9 mouse cellular contexts compared by ENCODE assay signal in the genomic region with DNA sequence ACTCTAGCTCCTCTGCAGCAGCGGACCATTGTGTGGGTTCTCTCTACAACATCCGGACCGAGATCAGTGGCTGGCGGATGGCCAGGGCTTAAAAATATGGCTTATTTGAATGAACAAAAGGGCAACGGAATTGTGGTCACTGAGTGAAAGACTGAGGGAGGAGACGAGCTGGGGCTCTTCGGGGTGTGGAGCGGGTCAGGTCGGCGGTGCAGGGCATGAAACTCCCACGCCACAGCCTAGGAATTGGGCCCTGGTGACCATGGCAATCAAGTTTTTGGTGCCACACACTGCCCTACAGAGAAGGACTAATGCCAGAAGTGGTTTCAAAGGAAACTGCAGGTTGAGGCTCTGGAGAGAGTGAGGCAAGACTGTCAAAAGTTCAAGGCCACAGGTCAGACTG. TPM values are rescaled to one million over a fixed set of nuclear protein-coding genes. Genes with fewer than 3 reads are reported as not detected.
A peak's percentile ranks its signal among the peaks of the same experiment; 100 is the strongest.
DNase-seq lines count a peak whose midpoint lies in the region.
"Had no signal": no experiment of that assay in that cellular context is flagged by ENCODE, and none has a peak within 500 bp of the region (broad histone marks: within the 10 kb centered on the region; RNA-seq: fewer than 3 reads in every experiment).

No protein-coding gene starts in this region.

- peak; percentile 46 for DNase-seq in gastrocnemius, postnatal 14 days
- DNase-seq in gastrocnemius, postnatal 25 days = no peak
- peak; percentile 60 for DNase-seq in right cerebral cortex, postnatal 4 days
- no peak for DNase-seq in right cerebral cortex, adult 2 months (ENCODE audit: low spot score in 2 of 2)
- peak; percentile 78 for DNase-seq in kidney, adult 9 months
- DNase-seq in natural killer cell, adult 2 months (ENCODE audit: low spot score in 2 of 2) = peak; percentile 26 to 40
- DNase-seq in cerebellum, postnatal 36 days = no peak
- DNase-seq in thymus, postnatal 10 days (ENCODE audit: low spot score in 2 of 2) = no peak

- intact Hi-C loops in gastrocnemius, postnatal 14 days (cut with DNase I; ENCODE audit: low total_unique reads) = no loop called here

RNA-seq across cellular contexts. Expression of a gene that starts 2.2 kb away (rescaled TPM):
- total RNA-seq in gastrocnemius, postnatal 14 days (2021) = 1 to 10 TPM; 7.3 to 8.1 TPM
- 1 to 10 TPM; 5.9 to 6.3 TPM for total RNA-seq in gastrocnemius, postnatal 25 days (2021)

RNA-seq across cellular contexts. Expression of a gene that starts 8.3 kb away (rescaled TPM):
- 1 to 10 TPM; 3.7 to 3.8 TPM for total RNA-seq in gastrocnemius, postnatal 14 days (2021)
- total RNA-seq in gastrocnemius, postnatal 25 days (2021) = 1 to 10 TPM; 1.8 to 2.6 TPM
- total RNA-seq: G1E had no signal

RNA-seq across cellular contexts. Expression of a gene that starts 32.5 kb away (rescaled TPM):
- total RNA-seq in gastrocnemius, postnatal 14 days (2021) = 10 to 100 TPM; 15.2 to 16.9 TPM
- 10 to 100 TPM; 11.9 to 21.6 TPM for total RNA-seq in gastrocnemius, postnatal 25 days (2021)

RNA-seq across cellular contexts. Expression of a gene that starts 52.1 kb away (rescaled TPM):
- not detected for total RNA-seq in gastrocnemius, postnatal 14 days (2021)
- not detected for total RNA-seq in gastrocnemius, postnatal 25 days (2021)
- total RNA-seq: G1E had no signal

RNA-seq across cellular contexts. Expression of a gene that starts 56.2 kb away (rescaled TPM):
- total RNA-seq in gastrocnemius, postnatal 14 days (2021) = 1,000 to 10,000 TPM in 1 of 2 experiments, 100 to 1,000 TPM in 1; 894 to 1,160 TPM
- 1,000 to 10,000 TPM; 1,158 to 1,247 TPM for total RNA-seq in gastrocnemius, postnatal 25 days (2021)

Comparison
In these comparisons a context has a peak if more than half of its experiments do, and no peak if none do; other contexts are left out.
1. DNase-seq: peak in gastrocnemius, postnatal 14 days (single experiment), right cerebral cortex, postnatal 4 days (single experiment), kidney, adult 9 months (single experiment) and natural killer cell, adult 2 months (2 of 2); none in gastrocnemius, postnatal 25 days (single experiment), right cerebral cortex, adult 2 months (0 of 2), cerebellum, postnatal 36 days (0 of 2) and thymus, postnatal 10 days (0 of 2).